Mouse (Mus musculus): ENCODE data around the gene Ntn1. TPM values are rescaled to one million over a fixed set of nuclear protein-coding genes. Genes with fewer than 3 reads are reported as not detected.

The Ntn1 gene
- total RNA-seq, 2 experiments from 2014 or later, result 6.9 to 10.9 TPM

GRCm38 (mm10) chr11:68287331-68287730 is 113.3 kb downstream of the Ntn1 start:
- DNase-seq, result no peak
- intact Hi-C loops (cut with DNase I; ENCODE audit: low total_unique reads), result no loop called here

GRCm38 (mm10) chr11:68286142-68286808 is 114.3 kb downstream of the Ntn1 start:
- intact Hi-C loops (cut with DNase I; ENCODE audit: low total_unique reads), result no loop called here
- peak; percentile 20 for DNase-seq

GRCm38 (mm10) chr11:68285754-68286141 is 114.9 kb downstream of the Ntn1 start:
- no peak for DNase-seq
- intact Hi-C loops (cut with DNase I; ENCODE audit: low total_unique reads), result no loop called here

GRCm38 (mm10) chr11:68280001-68280510 is 120.6 kb downstream of the Ntn1 start:
- intact Hi-C loops (cut with DNase I; ENCODE audit: low total_unique reads), result no loop called here
- DNase-seq, result no peak

GRCm38 (mm10) chr11:68276945-68277344 is 123.7 kb downstream of the Ntn1 start:
- DNase-seq, result no peak
- intact Hi-C loops (cut with DNase I; ENCODE audit: low total_unique reads), result no loop called here

- peak; percentile 24 for DNase-seq
- intact Hi-C loops (cut with DNase I; ENCODE audit: low total_unique reads), result no loop called here
Observed at GRCm38 (mm10) chr11:68274331-68274811, 126.3 kb downstream of the Ntn1 start.

- intact Hi-C loops (cut with DNase I; ENCODE audit: low total_unique reads), result no loop called here
- no peak for DNase-seq
Observed at GRCm38 (mm10) chr11:68273855-68274254, 126.8 kb downstream of the Ntn1 start.

GRCm38 (mm10) chr11:68270730-68271467 is 129.7 kb downstream of the Ntn1 start:
- peak; percentile 23 for DNase-seq
- intact Hi-C loops (cut with DNase I; ENCODE audit: low total_unique reads), result no loop called here

- intact Hi-C loops (cut with DNase I; ENCODE audit: low total_unique reads), result no loop called here
Observed at GRCm38 (mm10) chr11:68264276-68264675, 136.3 kb downstream of the Ntn1 start.

GRCm38 (mm10) chr11:68263100-68263499 is 137.5 kb downstream of the Ntn1 start:
- intact Hi-C loops (cut with DNase I; ENCODE audit: low total_unique reads), result no loop called here

More at GRCm38 (mm10) chr11:68264276-68264675, 136.3 kb downstream of the Ntn1 start:
- DNase-seq, result no peak

GRCm38 (mm10) chr11:68261162-68261892 is 139.3 kb downstream of the Ntn1 start:
- no peak for DNase-seq
- intact Hi-C loops (cut with DNase I; ENCODE audit: low total_unique reads), result no loop called here

More at GRCm38 (mm10) chr11:68263100-68263499, 137.5 kb downstream of the Ntn1 start:
- no peak for DNase-seq

- intact Hi-C loops (cut with DNase I; ENCODE audit: low total_unique reads), result no loop called here
- DNase-seq, result no peak
Observed at GRCm38 (mm10) chr11:68260399-68260798, 140.2 kb downstream of the Ntn1 start.

- intact Hi-C loops (cut with DNase I; ENCODE audit: low total_unique reads), result no loop called here
- DNase-seq, result no peak
Observed at GRCm38 (mm10) chr11:68258498-68258897, 142.1 kb downstream of the Ntn1 start.

GRCm38 (mm10) chr11:68253531-68253930 is 147.1 kb downstream of the Ntn1 start:
- intact Hi-C loops (cut with DNase I; ENCODE audit: low total_unique reads), result no loop called here
- no peak for DNase-seq

- no peak for DNase-seq
- intact Hi-C loops (cut with DNase I; ENCODE audit: low total_unique reads), result no loop called here
Observed at GRCm38 (mm10) chr11:68250106-68250505, 150.5 kb downstream of the Ntn1 start.

- intact Hi-C loops (cut with DNase I; ENCODE audit: low total_unique reads), result no loop called here
- no peak for DNase-seq
Observed at GRCm38 (mm10) chr11:68247897-68248296, 152.7 kb downstream of the Ntn1 start.

GRCm38 (mm10) chr11:68244992-68245261 is 155.7 kb downstream of the Ntn1 start:
- intact Hi-C loops (cut with DNase I; ENCODE audit: low total_unique reads), result no loop called here

GRCm38 (mm10) chr11:68244254-68244991 is 156.2 kb downstream of the Ntn1 start:
- intact Hi-C loops (cut with DNase I; ENCODE audit: low total_unique reads), result no loop called here
- DNase-seq, result peak; percentile 22

More at GRCm38 (mm10) chr11:68244992-68245261, 155.7 kb downstream of the Ntn1 start:
- no peak for DNase-seq

GRCm38 (mm10) chr11:68239756-68240155 is 160.9 kb downstream of the Ntn1 start:
- intact Hi-C loops (cut with DNase I; ENCODE audit: low total_unique reads), result no loop called here
- DNase-seq, result no peak
